Mouse (Mus musculus) hindlimb bud, embryonic 11.5 days (tissue): ENCODE measurements around the gene Gale.

Source experiments
- DNase-seq: peaks from one replicate; pipeline ENCODE4 v3.0.0-alpha.2; 2012; ENCODE audit warnings: low read depth, low spot score; ENCODE audit errors: extremely low spot score

Gene Gale

GRCm38 (mm10) chr4:136008782-136009447 is 45.4 kb downstream of the Gale start:
- no peak for DNase-seq

- no peak for DNase-seq
Observed at GRCm38 (mm10) chr4:136010586-136010985, 47.1 kb downstream of the Gale start.

- DNase-seq, result no peak
Observed at GRCm38 (mm10) chr4:136016059-136016602, 52.6 kb downstream of the Gale start.
